Mouse (Mus musculus) liver, embryonic 11.5 days (tissue): ENCODE results near the gene Chd2. TPM values are rescaled to one million over a fixed set of nuclear protein-coding genes. Genes with fewer than 3 reads are reported as not detected.

ENCODE experiments used
- ATAC-seq: fragments of 200-750 bp; cut with Nextera tagmentation; replicated peaks from 2 replicates; pipeline ENCODE4 v1.8.0; 2017; ENCODE audit warnings: moderate number of reproducible peaks, mild to moderate bottlenecking, moderate TSS enrichment, moderate library complexity; ENCODE audit not compliant: low FRiP score
- DNase-seq: peaks from one replicate; pipeline ENCODE4 v3.0.0-alpha.2; 2017; ENCODE audit warnings: low spot score
- H3K27ac ChIP-seq: fragments of 300-500 bp; sonication (generic); 2 replicates; pipeline ENCODE4 v1.5.1; 2014; ENCODE audit warnings: mild to moderate bottlenecking, low read depth, low read length, control low read depth
- H3K27me3 ChIP-seq: fragments of 300-500 bp; sonication (generic); replicated peaks from 2 replicates; pipeline ENCODE4 v1.6.1; 2014; ENCODE audit warnings: low read length, mixed read lengths; ENCODE audit not compliant: control insufficient read depth, insufficient read depth
- H3K36me3 ChIP-seq: fragments of 300-500 bp; sonication (generic); 2 replicates; pipeline ENCODE4 v1.6.1; 2014; ENCODE audit warnings: mild to moderate bottlenecking, low read length, moderate library complexity, mixed read lengths; ENCODE audit not compliant: control insufficient read depth, insufficient read depth
- H3K4me1 ChIP-seq: fragments of 300-500 bp; sonication (generic); replicated peaks from 2 replicates; pipeline ENCODE4 v1.6.1; 2014; ENCODE audit warnings: low read length, mixed read lengths; ENCODE audit not compliant: control insufficient read depth, insufficient read depth
- H3K4me2 ChIP-seq: fragments of 300-500 bp; sonication (generic); 2 replicates; pipeline ENCODE4 v1.6.1; 2014; ENCODE audit warnings: mild to moderate bottlenecking, control low read depth, moderate library complexity
- H3K4me3 ChIP-seq: fragments of 300-500 bp; sonication (generic); 2 replicates; pipeline ENCODE4 v1.5.1; 2014; ENCODE audit warnings: low read depth, low read length, control low read depth
- H3K9ac ChIP-seq: fragments of 300-500 bp; sonication (generic); 2 replicates; pipeline ENCODE4 v1.6.1; 2014; ENCODE audit warnings: low read depth, low read length, control low read depth
- H3K9me3 ChIP-seq: fragments of 300-500 bp; sonication (generic); 2 replicates; pipeline ENCODE4 v1.6.1; 2016; ENCODE audit warnings: low read length, inconsistent platforms, mixed read lengths; ENCODE audit not compliant: control insufficient read depth
- WGBS: fragments of 180-500 bp; shearing (Covaris S2); extraction: QIAGEN DNeasy Blood & Tissue Kit; methylation state at CpG from one replicate; pipeline ENCODE4 v1.1.7; 2014; 5-methylcytosine and 5-hydroxymethylcytosine counted together
- polyA plus RNA-seq: library from polyadenylated mRNA; unstranded; fragments of >200 nt; fragmentation: Nextera tagmentation; extraction: Ambion mirVana; gene quantifications from 2 replicates; pipeline ENCODE4 v1.2.1, GENCODE M21; 2014

The Chd2 gene
- polyA plus RNA-seq, 1 experiment from 2014 or later, result 34.5 TPM

DNA sequence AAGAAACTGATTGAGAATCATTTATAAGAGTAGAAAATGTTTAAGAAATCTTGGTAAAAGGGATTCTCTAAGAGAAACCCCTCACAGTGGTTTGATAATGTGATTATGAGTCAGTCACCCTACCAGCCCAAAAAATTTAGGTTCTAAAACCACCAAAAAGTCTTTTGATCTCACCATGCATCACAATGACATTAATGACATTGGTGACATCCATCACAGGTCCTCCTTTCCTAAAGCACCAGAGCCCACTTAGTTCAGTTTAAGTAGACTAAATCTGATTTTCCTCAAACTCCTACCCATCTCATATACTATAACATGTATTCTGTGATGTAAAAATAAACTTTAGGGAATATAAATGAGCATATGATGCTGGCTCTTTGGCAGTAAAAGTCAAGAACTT lies 9.7 kb upstream of the Chd2 start:
- Histone ChIP-seq H3K9ac (no peak overlapping the region), H3K27me3 (no peaks in the 10 kb centered on the region), H3K4me2 (no peak overlapping the region), H3K4me1 (peaks cover 21% of the 10 kb centered on the region), H3K36me3 (peaks cover 14% of the 10 kb centered on the region), H3K27ac (no peak overlapping the region), H3K9me3 (no peaks in the 10 kb centered on the region), H3K4me3 (no peak overlapping the region)
- ATAC-seq (no peak), DNase-seq (no peak)

DNA sequence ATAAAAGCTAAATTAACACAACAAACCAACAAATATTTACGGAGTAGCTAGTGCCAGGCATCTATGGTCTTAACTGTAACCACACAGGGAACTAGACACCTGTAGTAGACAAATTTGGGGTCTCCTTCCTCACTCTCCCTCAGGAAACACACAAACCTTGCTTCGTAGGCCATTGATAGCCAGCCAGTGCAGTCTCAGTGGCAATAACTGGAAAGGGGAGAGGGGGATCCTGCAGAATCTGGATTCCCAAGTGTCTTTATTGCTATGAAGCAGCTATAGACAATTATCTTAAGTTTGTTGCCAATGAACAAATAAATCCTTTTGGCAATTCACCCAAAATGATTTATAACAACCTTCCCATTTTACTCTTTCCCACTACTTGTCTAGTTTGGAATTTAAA lies 6.4 kb upstream of the Chd2 start:
- ATAC-seq (no peak), DNase-seq (peak; percentile 27)

DNA sequence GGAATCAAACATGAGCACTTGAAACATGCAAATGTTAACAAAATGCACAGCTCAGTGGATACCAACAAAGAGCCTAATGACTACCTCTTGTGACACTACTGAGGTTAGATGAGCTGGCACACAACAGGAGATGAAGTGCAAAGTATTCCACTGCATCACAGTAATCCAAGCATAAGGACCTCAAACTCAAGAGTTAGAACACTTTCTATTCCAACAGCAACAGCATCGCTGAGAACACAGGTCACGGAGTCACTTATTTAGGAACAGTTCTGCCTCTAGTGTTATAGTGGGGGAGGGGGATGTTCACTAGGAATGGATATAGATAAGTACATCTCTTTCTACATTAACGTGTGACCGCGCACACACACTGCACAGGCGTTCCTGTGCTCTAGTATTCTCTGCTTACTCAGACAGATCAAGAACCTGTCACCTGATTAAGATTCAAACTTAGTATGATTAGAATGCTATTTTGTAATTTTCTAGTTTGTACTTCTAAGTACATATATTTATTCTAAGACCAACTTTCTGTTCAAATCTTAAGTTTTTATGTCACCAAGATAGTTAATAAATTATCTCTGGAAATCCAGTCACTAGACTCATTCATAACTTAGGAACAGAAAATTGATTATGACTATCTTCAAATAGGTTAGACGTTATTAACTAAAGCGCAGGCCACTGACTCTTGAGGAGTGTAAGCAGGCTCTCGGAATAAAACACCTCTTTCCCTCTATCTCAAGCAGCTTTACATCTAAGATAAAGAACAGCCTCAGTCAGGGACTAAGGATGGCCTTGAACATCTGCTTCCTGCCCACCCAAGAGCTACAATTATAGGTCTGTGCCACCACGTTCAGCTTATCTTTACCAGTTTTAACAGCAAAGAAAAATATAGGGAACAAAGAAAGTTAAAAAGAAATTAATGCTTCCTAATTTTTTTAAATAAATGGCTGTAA lies 5.2 kb upstream of the Chd2 start:
- H3K4me3 ChIP-seq, result no peak overlapping the region
- H3K4me2 ChIP-seq, result peak overlapping the region; percentile 46
- DNase-seq (no peak), ATAC-seq (peak; percentile 87)
- peaks cover 15% of the 10 kb centered on the region for H3K36me3 ChIP-seq
- H3K4me1 ChIP-seq, result peaks cover 17% of the 10 kb centered on the region
- no peaks in the 10 kb centered on the region for H3K27me3 ChIP-seq
- H3K9ac ChIP-seq, result no peak overlapping the region
- H3K27ac ChIP-seq, result no peak overlapping the region
- no peaks in the 10 kb centered on the region for H3K9me3 ChIP-seq
- 51% methylated on average over 10 of the region's 10 CpGs for WGBS

More for the DNA sequence above, 6.4 kb upstream of the Chd2 start:
- Histone ChIP-seq H3K4me1 (peaks cover 21% of the 10 kb centered on the region), H3K4me3 (0 out of 2 replicates have a peak overlapping the region, but pooled peaks have one; percentile 15), H3K9ac (no peak overlapping the region), H3K4me2 (peak overlapping the region; percentile 49), H3K27ac (peak overlapping the region; percentile 38; the same call in 1 of the 2 replicates), H3K9me3 (no peaks in the 10 kb centered on the region), H3K27me3 (no peaks in the 10 kb centered on the region), H3K36me3 (peaks cover 17% of the 10 kb centered on the region)
- WGBS, result 56% methylated on average over 2 of the region's 2 CpGs

DNA sequence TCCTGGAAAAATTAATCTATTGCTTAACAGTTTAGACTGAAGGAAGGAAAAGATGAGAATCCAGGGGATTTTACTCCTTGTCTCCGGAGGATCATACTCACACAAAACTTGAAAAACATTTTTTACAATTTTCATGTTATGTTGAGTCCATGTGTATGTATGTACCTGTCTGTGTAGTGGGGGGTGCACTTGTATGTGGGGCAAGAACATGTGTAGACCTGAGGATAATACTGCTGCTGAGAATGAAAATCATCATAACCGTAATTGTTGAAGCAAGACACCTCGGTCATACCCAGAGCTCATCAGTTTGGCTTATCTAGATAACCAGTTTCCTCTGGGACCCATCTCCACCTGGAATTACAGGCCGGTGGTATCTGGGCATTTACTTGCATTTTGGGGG lies 3.4 kb upstream of the Chd2 start:
- H3K27me3 ChIP-seq, result no peaks in the 10 kb centered on the region
- peaks cover 17% of the 10 kb centered on the region for H3K4me1 ChIP-seq
- no peak for DNase-seq
- 82% methylated on average over 4 of the region's 4 CpGs for WGBS
- H3K4me2 ChIP-seq, result no peak overlapping the region
- no peak overlapping the region for H3K4me3 ChIP-seq
- H3K36me3 ChIP-seq, result peaks cover 10% of the 10 kb centered on the region
- no peak overlapping the region for H3K9ac ChIP-seq
- H3K27ac ChIP-seq, result no peak overlapping the region
- no peaks in the 10 kb centered on the region for H3K9me3 ChIP-seq
- no peak for ATAC-seq

DNA sequence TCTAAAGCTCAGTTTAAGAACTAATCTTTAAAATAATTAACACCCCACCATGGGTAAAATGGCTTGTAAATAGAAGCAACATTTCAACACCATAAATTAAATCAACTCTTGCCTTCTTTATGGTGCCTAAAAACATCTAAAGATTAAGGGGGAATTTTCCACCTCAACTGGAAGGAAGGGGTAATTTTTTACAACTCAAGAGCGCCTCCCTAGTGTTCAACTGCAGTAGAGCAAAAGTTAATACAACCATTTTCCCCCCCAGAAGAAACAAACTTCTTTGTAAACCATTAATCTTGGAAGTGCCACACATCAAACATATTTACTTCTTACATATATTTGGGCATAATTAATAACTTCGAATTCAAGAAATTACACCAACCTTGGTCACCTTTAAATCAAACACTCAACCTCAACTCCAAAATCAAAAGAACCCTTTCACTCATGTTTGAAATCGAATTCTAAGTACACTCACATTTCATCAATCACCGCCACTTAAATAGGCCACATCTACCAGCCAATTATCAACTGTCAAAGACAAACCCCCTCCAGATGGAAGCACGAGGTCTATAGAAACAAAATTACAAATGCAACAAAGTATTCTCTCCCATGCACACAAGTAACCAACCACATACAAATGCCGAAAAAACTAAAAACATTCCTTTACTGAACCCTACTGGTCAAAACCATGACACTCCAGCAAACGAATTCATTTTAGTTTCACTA lies 662 bp upstream of the Chd2 start:
- no peaks in the 10 kb centered on the region for H3K27me3 ChIP-seq
- no peaks in the 10 kb centered on the region for H3K9me3 ChIP-seq
- H3K9ac ChIP-seq, result no peak overlapping the region
- H3K27ac ChIP-seq, result peak overlapping the region; percentile 100
- peak overlapping the region; percentile 84; the same call in 1 of the 2 replicates for H3K4me3 ChIP-seq
- ATAC-seq, result no peak
- peak overlapping the region; percentile 64 for H3K4me2 ChIP-seq
- H3K36me3 ChIP-seq, result peaks cover 3% of the 10 kb centered on the region; the same call in 1 of the 2 replicates
- H3K4me1 ChIP-seq, result peaks cover 7% of the 10 kb centered on the region; the same call in 1 of the 2 replicates
- no peak for DNase-seq
- 76% methylated on average over 7 of the region's 7 CpGs for WGBS

DNA sequence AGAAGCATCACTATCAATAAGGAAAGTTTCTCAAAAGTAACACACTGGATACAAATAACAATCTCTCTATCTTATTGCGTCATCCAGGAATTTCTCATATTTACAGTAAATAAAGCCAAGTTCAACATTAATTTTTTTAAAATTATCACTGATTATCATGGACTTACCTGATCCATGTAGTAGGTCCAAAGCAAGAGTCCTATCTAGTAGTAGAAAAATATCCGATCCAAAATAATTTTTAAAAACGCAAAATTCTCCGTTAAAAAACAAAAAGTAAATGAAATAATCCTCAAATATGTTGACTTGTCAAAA lies 595 bp downstream of the Chd2 start:
- peak overlapping the region; percentile 84 for H3K4me3 ChIP-seq
- DNase-seq (no peak), ATAC-seq (no peak)
- no peaks in the 10 kb centered on the region for H3K9me3 ChIP-seq
- peak overlapping the region; percentile 64 for H3K4me2 ChIP-seq
- WGBS, result under 1% methylated on average over 4 of the region's 4 CpGs
- H3K9ac ChIP-seq, result peak overlapping the region; percentile 100
- H3K27ac ChIP-seq, result peak overlapping the region; percentile 100
- peaks cover 7% of the 10 kb centered on the region for H3K4me1 ChIP-seq
- no peaks in the 10 kb centered on the region for H3K27me3 ChIP-seq
- peaks cover 3% of the 10 kb centered on the region; the same call in 1 of the 2 replicates for H3K36me3 ChIP-seq

DNA sequence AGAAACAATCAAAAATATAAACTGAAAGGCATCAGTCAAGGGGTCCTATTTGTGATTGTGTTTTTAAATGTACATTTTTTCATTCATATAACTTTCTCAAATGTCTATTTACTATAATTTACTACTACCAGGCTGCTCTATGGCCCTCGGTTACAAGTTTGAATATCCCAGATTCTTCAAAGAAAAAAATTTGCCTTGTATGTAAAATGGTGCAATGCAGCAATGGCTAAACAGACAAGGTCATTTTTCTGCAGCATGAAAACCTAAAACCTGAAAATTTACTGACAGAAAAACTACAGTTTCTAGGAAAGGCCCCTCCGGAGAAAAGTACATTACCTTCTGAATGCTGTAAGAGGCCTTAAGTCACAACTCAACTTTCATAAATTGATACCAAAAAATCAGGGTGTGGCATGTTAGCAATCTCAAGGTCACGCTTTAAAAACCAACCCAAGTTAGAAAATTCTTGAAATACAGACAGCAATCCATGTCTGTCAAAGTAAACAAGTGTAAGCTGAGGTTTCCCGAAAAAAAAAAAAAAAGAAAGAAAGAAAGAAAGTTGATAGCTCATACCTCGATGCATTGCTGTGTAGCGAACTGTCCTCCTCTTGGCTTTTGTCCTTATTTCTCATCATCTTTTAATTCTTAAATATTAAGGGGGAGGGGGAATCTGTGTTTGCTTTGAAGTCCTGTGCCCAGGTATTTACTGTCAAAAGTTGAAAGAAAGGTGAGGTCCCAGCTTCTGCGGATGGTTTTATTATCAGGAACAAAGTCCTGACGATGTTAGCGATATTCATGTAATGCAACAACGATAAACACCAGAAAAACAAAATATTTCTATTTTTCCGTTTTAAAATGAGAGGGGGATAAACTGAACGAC lies 1.2 kb downstream of the Chd2 start:
- Histone ChIP-seq H3K9me3 (no peaks in the 10 kb centered on the region), H3K27ac (peak overlapping the region; percentile 100), H3K9ac (peak overlapping the region; percentile 75), H3K36me3 (peaks cover 6% of the 10 kb centered on the region), H3K27me3 (no peaks in the 10 kb centered on the region), H3K4me2 (peak overlapping the region; percentile 63), H3K4me3 (peak overlapping the region; percentile 61), H3K4me1 (peaks cover 13% of the 10 kb centered on the region)
- 2% methylated on average over 12 of the region's 12 CpGs for WGBS
- DNase-seq (no peak), ATAC-seq (no peak)

DNA sequence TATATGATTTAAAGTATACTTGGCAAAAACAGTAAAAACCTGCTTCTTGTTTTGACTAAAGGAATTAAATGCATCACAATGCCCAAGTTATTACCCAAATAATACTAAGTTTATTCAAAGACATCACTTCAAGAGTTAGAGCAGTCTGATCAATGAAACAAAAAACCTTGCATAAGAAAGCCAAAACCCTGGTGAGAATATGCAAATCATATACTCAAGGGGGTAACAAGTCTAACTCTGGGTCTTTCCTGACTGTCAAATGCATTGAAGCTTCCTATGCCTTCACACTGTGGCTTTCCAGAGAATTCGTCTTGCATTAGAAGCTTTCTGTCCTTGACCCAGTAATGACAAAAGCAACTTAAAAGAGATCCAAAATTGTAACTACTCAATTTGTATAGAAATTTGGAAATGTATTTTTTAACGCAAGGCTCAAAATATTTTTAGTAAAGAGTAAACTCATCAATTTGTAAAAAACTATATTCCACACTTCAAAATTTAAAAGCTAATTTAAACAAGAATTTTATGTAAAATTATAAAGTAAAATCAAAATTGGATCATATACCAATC lies 2.4 kb downstream of the Chd2 start:
- Histone ChIP-seq H3K4me1 (peaks cover 22% of the 10 kb centered on the region), H3K27me3 (no peaks in the 10 kb centered on the region), H3K9me3 (no peaks in the 10 kb centered on the region), H3K9ac (peak overlapping the region; percentile 75), H3K36me3 (peaks cover 3% of the 10 kb centered on the region), H3K4me3 (peak overlapping the region; percentile 52), H3K27ac (peak overlapping the region; percentile 70), H3K4me2 (peak overlapping the region; percentile 85)
- WGBS, result 27% methylated on average over 2 of the region's 2 CpGs
- ATAC-seq (no peak), DNase-seq (no peak)
